Mouse (Mus musculus) spleen, postnatal 10 days (tissue): ENCODE measurements at regions not wholly inside any gene's neighbourhood (a gene's known extent, or its start where the extent isn't known, plus 50 kb on each side); places are given as distances from the start of the nearest gene placed in this dataset.

Source experiments
- DNase-seq, 2 experiments: peaks; one replicate each; pipeline ENCODE4 v3.0.0; 2021 to 2022; ENCODE audit warnings: low spot score in 2 of 2

DNA sequence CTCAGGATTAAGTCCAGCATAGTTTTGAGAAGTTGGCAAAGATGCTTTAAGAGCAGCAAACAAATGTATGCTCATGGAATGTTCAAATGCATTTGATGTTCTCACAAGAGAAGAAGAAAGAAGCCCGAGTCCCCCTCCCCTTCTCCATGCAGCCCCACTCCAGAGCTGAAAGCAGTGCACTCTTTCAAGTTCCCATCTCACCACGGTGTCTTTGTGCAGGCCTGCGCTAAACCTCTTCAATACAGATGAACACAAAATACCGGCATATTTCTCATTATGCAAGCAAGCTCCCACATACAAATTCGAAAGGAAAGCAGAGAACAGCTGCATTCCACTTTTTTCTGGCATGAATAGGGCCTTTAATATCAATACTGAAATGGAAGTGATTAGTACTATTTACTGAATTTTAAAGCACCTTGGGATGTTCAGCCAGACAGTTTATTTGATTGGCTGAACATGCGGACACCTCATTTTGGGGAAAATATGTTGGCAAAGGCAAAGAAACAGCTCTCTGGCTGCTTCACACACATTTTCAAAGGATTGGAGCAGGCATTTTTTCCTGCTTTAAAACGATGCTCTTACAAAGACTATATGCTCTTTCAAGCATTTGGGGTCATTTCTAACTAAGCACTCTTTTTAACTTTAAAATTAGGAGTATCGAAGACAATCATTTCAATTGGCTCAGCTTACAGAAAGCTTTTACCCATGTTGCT lies 595.8 kb downstream of the Car8 start:
- DNase-seq, result no peak

DNA sequence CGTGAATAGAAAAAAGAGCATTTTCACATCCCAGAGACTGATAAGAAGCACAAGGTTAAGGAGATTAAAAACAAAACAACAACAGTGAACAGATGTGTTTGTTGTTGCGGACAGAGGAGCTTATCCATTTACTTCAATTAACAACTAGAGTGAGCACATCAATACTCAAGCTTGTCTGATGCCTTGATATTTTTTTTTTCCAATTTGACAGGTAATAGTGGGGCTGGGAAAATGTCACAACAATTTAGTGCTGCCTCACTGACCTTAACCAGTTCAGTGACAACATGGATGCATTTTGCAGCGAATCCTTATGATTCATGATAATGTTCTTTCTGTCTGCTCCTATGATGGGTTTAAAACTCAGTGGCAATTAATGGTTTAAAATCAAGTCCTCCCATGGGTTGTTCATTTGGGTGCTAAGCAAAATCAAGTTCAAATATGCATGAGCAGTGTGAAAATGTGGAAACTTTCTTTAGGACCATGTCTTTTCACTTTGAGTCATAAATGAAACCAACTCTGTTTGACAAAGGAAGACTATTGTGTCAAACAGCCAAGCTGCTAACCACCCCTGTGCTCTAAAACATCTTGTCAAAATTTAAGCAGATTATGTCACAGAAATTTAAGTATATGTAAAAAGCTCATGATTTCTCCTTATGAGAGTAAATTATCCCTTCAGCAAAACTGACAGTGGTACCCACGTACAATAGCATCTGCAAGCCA lies 641.0 kb downstream of the Car8 start:
- no peak for DNase-seq

DNA sequence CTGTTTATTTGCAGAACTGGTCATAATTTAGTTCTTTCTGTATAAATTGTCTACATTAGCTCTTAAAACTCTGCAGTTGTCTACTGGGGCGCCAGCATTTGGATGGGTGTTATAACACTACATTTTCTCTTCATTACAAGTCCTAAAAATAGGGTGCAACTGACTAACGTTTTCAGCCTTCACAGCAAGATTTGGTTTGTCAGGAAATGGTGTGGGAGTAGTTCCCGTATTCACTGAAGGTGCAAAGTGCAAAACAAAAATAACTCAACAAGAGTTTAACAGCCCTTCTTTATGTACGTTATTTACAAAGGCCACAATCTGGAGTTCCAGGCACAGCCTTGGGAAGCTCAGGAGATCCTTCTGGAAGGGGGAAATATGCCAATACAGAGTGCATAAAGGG lies 642.7 kb downstream of the Car8 start:
- DNase-seq, result no peak

DNA sequence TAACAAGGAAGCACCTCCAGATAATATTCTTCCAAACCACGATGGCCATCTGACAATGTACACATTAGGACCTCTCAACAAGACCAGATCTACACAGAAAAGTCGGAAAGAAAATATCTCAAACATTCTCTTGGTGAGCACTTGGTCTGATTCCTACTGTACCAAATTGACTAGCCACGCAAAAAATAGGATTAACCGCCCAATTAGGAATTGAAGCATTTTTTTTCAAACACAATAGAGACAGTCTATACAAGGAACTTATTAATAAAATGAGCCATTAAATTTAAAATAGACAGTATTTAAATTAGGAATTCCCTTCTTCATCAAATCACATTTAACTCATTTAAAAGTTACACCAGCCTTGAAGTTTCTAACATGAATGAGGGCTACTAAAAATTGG lies 655.0 kb downstream of the Car8 start:
- DNase-seq, result no peak

DNA sequence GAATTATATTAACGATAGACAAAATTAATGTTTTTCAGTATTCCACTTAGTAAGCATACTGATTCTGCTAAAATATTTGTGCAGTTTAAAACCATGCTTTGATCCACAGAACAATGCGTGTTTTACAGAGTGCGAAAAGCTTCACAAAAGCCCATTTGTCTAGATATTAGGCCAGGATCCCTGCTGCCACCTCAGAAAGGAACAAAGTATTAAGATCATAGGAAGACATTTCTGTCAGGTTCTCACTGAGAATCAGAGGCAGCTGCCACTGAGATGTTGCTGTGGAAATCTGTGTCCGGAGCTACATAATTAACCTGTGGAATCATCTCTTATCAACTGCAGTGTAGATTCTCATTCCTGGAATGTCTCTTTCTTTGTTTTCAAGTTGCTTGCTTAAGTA lies 656.9 kb downstream of the Car8 start:
- DNase-seq, result no peak

DNA sequence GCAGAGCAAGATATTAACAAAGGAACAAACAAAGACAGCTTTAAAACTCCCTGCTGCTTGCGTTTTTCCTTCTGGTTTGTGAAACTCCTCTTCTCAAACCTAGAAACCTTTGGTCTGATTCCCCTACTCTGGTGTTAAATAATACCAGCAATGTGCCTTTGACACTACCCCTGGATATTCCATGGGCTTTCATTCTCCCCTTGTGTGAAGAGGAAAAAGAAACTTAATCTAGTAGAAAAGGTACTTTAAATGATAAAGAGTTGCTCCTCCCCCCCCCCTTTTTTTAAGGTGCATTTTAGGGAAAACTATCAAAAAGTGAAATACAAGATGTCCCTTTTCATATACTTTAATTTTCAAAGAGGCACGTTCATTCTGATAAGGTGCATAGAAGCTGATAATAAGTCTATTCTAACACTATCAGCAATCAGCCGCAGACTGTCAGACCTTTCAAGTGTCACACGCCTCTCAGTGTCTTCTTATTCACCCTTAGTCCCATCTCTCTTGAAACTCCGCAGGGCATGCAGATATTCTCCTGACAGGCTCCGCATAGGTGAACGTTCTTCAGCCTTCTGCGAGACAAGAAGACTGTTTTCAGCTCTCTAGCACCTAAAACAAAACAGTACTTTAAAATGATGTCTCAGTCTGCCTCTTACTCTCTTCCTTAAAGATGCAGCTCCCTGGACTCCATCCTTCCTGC lies 657.5 kb downstream of the Car8 start:
- DNase-seq, result no peak

DNA sequence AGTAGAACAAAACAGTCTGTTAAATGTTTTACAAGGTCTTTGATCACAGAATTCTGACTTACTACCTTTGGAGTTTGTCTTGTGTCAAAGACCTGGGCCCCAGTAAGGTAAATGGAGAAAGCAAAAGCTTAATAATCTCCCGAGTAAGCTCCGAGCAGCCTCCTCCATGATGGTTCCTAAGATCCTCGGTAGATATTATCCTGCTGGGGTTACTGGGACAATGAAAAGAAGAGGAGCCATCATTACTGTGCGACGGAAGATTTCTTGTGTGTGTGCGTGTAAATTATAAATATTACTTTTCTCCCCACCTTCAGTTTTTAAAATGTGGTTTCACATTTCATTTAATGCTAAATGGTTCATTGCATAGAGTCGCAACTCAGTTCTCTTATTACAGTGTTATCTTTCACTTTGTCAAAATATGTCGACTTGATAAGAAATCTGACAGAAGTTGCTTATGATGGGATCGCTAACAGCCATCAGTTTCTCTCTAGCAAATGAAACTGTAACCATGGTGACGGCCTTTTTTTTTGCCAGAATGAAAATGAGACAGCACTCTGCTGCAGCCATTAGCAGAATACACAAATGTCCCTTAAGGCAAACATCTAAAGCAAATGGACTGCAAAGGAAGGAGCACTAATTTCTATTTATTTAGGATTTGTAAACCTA lies 658.2 kb downstream of the Car8 start:
- no peak for DNase-seq

DNA sequence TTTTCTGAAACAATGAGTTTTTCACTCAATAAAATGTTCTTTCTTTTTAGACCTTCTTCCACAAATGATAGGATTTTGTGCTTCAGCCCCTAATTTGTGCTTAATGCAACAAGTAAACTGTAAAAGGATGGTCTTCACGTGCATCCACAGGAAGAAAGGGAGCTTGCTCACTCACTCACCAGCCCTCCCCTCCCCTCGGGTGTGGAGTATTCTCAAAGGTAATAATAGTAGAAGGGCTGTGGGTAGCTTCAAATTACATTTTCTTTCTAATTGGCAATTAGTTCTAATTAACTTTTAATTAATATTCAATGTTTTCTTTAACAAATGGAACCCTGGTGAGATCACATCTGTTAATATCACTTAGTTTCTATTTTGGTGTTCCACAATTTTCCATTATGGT lies 664.8 kb downstream of the Car8 start:
- no peak for DNase-seq

DNA sequence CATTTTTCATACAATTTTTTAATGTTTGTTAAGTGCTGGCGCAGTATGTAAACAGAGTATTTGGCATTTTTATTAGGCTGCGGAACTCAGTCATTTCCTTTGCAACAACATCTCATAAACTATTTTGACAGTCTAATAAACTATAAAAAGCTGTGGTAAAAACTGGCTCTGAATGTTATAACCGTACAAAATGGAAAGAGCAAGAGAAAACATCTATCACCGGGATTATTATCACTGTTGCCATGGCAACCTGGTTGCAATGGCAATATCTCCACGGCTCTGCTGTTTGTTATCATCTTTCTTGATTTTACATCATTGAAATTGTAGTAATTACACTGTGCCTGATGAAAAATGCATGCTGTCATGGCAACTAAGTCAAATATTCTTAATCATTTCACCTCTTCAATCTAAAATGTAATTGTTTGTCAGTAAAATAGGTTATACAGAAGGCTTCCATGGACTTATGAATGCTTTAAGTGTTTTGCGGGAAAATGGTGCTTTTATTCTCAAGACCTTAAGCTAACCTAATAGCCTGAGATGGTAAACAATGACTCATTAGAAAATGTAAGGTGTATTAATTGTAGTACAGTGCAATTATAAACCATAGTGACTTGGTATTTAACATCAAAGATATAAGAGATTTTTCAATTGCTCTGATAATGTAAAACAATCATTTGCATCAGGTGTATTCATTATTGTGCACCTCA lies 671.0 kb downstream of the Car8 start:
- no peak for DNase-seq

DNA sequence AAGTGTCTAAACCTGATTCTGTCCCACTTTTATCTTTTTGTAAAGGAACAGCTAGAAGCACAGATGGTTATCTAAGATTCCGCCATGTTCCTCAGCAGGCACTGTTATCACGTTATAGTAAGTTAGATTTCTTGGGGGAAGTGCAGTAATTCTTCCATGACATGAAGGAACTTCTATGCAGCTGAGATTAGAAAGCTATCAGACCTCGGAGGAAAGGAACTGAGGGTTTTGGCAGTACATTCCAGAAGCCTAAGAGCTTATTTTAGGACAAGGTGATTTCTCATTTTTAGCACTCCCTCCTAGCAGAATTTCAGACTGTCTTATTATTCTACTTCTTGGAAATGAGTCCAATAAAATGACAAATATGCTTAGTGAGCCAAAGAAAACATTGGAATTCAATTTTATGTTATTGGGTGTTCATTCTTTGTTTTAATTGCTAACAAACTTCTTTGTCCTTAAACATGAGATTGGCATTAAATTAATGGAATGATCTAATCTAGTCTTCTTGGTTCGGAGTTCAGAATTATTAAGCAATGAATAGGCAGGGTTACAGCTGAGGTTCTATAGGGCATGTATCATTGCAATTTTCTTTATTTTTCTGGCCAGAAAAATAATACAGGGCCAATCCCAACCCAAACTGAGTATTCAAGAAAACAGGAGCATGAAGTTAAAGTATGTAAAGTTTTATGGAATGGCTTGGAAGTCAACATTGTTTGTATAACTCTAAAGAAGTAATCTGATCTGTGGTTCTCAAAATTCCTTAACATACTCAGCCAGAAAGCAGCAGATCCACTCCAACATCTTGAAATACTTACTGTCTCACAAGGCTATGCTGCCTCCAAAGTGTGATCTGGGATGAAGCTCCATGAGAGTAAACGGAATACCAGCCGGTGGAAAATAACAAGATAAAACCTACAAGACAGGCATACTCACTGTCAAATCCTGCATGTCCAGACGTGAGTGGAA lies 678.7 kb downstream of the Car8 start:
- no peak for DNase-seq

DNA sequence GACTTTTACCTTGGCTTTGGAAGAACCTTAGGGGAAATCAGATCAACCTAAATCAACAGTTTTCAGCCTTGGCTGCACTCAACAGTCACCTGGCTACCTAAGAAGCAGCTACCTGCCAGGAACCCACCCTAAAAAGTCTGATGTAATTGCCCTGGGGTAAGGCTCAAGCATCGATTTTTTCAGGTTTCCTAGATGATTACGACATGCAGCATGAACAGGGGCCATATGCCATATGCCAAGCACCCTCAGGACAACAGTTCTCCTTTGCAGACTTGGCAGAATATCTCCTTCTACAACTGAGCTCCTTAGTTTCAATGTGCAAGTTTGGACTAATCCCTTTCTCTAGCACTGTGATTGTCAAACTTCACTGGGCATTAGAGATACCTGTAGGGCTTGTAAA lies 680.1 kb downstream of the Car8 start:
- DNase-seq, result no peak

DNA sequence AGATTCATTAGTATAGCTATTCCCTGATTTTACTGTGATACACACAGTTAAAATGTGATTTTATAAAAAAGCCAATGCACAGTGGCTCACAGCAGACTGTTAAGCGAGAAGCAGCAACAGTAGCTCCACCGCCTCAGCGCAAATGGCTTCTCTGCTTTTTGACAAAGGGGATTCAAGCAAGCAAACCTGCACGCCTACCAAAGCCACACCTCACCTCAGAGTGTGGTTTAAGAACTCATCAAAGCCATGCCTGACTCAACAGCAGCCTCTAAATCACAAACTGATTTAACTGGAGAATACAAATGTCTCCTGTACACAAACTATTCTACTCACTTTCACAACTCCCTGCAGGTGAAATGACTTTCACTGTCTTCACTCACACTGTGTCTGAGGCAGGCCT lies 704.5 kb downstream of the Car8 start:
- DNase-seq, result no peak

DNA sequence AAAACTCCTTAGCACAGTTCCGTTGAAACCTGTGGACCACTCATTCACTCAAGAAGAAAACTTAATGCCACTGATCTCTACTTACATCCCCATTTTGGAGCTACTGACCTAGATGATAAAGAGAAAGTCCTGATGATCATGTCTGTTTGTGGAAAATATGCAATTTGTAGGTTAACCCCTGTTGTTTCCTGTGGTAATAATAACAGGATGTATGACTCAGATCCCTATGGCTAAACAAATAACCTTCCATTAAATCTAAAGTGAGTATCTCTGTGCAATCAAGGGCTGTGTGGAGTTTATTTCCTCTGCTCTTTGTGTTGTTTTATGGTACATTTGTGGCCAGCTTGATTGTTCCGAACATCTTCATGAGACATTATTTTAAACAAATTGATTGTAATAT lies 711.1 kb downstream of the Car8 start:
- DNase-seq, result no peak

DNA sequence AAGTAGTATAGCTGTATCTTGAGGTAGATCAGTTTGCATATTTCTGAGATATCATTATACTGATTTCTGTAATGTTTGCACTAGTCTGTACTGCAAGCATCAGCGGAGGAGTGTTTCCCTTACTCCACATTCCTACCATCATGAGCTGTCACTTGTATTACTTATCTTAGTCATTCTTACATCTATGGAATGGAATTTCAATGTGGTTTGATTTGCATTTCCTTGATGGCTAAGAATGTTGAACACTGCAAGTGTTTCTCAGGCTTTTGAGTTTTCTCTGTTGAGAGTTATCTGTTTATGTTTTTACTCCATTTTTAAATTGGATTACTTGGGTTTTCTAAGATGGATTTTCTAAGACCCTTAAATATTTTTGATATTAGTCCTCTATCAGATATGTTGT lies 725.8 kb downstream of the Car8 start:
- no peak for DNase-seq

DNA sequence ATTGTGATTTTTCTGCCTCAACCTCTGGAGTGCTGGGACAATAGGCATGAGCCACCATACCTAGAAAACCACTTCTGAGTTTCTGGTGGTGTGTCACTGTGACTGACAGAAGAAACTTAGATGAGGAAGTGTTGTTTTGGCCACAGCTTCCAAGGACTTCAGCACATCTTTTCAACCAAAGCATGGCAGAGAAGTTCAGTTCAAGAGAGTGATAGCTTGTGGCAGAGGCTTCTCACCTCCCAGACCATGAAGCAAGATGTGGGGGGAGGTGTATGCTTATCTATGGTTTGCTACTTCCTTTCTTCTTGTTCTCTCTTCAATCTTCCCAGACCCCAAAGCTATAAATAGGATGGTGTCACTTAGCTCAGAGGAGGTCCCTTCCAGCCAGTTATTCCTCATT lies 753.3 kb downstream of the Car8 start:
- DNase-seq, result no peak

DNA sequence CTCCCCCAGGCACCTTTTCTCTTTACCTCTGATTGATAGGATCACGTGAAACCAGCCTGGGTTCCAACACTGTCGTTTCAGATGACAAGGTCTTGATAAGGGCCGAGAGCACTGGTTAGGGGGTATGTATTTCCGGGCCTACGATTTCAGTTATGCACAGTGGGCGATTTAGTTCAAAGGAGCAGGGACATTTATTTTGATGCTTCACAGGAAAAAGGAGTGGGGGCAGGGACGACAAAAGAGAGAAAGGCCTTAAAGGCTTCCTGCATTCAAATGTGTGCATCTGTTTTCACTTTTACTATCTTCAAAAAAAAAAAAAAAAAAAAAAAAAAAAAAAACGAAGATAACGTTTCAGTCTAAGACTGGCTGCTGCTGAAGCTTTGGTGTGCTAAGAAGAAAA lies 783.7 kb downstream of the Car8 start:
- peak in 1 of 2 experiments; percentile 40 for DNase-seq

DNA sequence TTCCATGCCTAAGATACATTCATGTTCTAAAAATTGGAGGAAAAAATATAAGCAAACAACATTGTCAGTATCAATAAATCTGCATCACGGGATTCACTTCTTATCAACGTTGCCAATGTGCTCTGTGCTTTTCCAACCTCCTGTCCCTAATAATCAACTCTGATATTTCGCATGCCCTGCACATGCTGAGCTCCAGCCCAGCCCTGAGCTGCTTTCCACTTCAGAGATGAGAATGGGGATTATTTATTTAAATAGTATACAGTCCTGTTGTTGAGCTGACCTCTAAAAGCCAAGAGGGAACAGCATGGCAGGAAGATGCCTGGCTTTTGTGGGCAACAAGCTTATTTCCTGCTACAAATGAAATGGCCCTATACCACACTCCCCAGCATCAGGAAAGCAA lies 786.2 kb downstream of the Car8 start:
- DNase-seq, result no peak

DNA sequence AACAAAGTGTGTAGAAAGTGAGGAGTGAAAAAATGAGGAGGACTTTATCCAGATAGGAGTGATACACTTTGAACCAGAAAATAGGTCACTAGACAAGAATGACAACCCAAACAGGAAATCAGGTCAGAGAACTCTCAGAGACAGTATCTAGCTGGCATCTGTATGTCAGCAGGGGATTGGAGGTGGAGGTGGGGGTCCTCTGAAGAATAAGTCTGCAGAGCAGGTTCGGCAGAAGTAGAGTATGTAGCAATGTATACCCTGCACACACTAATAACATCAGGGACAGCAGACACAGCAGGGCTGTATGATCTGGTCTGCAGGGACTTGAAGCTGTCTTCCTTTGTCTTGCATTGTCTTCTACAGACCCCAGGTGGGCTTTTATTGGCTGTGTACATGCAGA lies 787.9 kb downstream of the Car8 start:
- no peak for DNase-seq

DNA sequence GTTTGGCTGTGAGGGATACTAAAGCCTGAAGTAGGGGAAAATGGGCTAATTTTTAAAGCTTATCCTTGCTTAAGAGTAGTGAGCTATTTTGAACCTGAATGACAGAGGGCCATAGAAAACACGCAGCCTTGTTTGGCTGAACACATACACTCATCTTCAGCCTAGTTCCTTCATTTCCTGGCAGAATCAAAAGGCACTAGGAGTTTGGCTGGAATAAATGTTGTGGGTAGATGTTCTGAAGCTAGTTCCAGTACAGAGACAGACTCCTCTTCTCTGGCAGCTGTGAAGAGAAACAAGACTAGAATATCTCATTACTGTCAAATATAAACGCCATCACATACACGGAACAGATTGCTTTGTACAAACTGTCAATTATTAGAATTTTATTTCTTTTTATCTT lies 809.5 kb downstream of the Car8 start:
- DNase-seq, result no peak

DNA sequence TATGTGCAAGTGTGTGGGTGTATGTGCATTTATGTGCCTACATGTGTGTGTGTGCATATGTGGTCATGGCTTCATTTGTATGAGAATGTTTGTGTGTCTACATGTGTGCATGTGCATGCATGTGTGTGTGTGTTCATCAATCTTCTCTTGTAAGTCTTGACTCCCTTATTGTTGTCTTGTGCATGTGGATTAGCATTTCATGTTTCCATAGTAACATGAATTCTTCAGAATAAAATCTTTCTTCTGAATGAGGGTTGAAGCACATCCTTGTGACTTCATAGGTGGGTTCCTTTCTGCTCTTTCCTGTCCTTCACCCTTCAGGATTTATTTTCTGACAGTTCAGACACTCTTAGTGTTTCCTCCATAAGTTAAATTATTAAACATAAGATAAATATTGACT lies 814.8 kb downstream of the Car8 start:
- DNase-seq, result no peak

DNA sequence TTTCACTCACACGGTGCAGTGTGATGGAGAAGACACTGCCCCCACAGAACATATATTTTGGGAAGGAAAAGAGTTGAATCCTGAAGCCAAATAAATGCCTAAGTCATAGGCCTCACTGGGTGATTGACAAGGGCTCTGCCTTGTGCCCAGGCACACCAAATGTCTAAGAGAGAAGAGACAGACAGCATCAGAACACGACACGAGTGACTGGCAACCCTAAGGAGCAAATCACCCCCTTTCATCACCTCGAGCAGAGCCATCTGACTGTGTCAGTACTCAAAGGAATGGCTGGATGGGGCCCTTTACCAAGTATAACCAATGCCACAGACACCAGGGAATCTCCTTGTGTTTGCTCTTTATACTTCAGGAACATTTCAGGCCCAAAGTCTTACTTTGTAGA lies 815.6 kb downstream of the Car8 start:
- no peak for DNase-seq
